Mouse (Mus musculus): ENCODE measurements at regions not wholly inside any gene's neighbourhood (a gene's known extent, or its start where the extent isn't known, plus 50 kb on each side); places are given as distances from the start of the nearest gene placed in this dataset.

DNA sequence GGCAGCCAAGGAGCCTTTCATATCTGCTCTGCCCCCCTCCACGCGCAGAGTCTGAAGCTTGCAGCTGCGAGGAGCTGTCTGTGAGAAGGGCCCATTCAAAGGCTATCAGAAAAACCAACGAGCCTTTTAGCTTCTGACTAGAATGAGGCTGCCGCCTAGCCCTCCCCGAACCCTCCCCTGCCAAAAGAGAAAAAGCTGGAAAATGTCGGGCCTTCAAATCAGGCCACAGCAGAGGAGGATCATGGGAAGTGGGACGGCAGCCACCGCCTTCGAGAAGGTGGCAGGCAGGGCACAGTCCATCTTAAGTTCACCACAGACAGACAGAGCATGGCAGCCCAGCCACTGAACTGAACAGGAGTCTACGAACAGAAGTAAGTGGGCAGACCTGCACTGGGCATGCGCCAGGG, 108.6 kb upstream of the Igsf21 start:
- TF ChIP-seq POLR2A (IDR thresholded peaks at IDR 0.05; ENCODE audit: insufficient read depth, low read length) (no peak), EP300 (IDR thresholded peaks at IDR 0.05; ENCODE audit: insufficient read depth, low read depth, low read length) (no peak)
